Mouse (Mus musculus) liver, embryonic 15.5 days (tissue): ENCODE data around the gene Plpp1. TPM values are rescaled to one million over a fixed set of nuclear protein-coding genes. Genes with fewer than 3 reads are reported as not detected.

Source experiments
- ATAC-seq: fragments of 200-750 bp; cut with Nextera tagmentation; 2 replicates; pipeline ENCODE4 v1.8.0; 2017; ENCODE audit warnings: moderate number of reproducible peaks, mild to moderate bottlenecking, moderate library complexity; ENCODE audit not compliant: insufficient read depth
- H3K27ac ChIP-seq: fragments of 300-500 bp; sonication (generic); replicated peaks from 2 replicates; pipeline ENCODE4 v1.5.1; 2015; ENCODE audit warnings: mild to moderate bottlenecking, inconsistent platforms
- H3K27me3 ChIP-seq: fragments of 300-500 bp; sonication (generic); 2 replicates; pipeline ENCODE4 v1.6.1; 2015; ENCODE audit warnings: mild to moderate bottlenecking, inconsistent platforms
- H3K36me3 ChIP-seq: fragments of 300-500 bp; sonication (generic); replicated peaks from 2 replicates; pipeline ENCODE4 v1.6.1; 2015; ENCODE audit warnings: moderate library complexity, mild to moderate bottlenecking, inconsistent platforms
- H3K4me1 ChIP-seq: fragments of 300-500 bp; sonication (generic); replicated peaks from 2 replicates; pipeline ENCODE4 v1.6.1; 2015; ENCODE audit warnings: inconsistent platforms
- H3K4me2 ChIP-seq: fragments of 300-500 bp; sonication (generic); 2 replicates; pipeline ENCODE4 v1.6.1; 2015; ENCODE audit warnings: moderate library complexity, mild to moderate bottlenecking, inconsistent platforms
- H3K4me3 ChIP-seq: fragments of 300-500 bp; sonication (generic); replicated peaks from 2 replicates; pipeline ENCODE4 v1.5.1; 2015; ENCODE audit warnings: mild to moderate bottlenecking, inconsistent platforms
- H3K9ac ChIP-seq: fragments of 300-500 bp; sonication (generic); 2 replicates; pipeline ENCODE4 v1.6.1; 2015; ENCODE audit warnings: moderate library complexity, mild to moderate bottlenecking, inconsistent platforms
- H3K9me3 ChIP-seq: fragments of 300-500 bp; sonication (generic); replicated peaks from 2 replicates; pipeline ENCODE4 v1.6.1; 2016; ENCODE audit warnings: inconsistent platforms
- WGBS: fragments of 180-500 bp; shearing (Covaris S2); methylation state at CpG from one replicate; pipeline ENCODE4 v1.1.7; 2015; ENCODE audit warnings: mixed read lengths; ENCODE audit not compliant: insufficient replicate concordance; 5-methylcytosine and 5-hydroxymethylcytosine counted together
- polyA plus RNA-seq: library from polyadenylated mRNA; unstranded; fragments of >200 nt; fragmentation: Nextera tagmentation; extraction: Ambion mirVana; gene quantifications from 2 replicates; pipeline ENCODE4 v1.2.1, GENCODE M21; 2015

Plpp1 gene
- polyA plus RNA-seq, 1 experiment from 2014 or later: 42.1 TPM

GRCm38 (mm10) chr13:112773991-112774675, 26.5 kb upstream of the Plpp1 start:
- no peak for ATAC-seq
- Histone ChIP-seq H3K9ac (no peak overlapping the region), H3K4me1 (peaks cover 7% of the 10 kb centered on the region; the same call in 1 of the 2 replicates), H3K36me3 (no peaks in the 10 kb centered on the region), H3K4me3 (no peak overlapping the region), H3K27me3 (peaks cover 28% of the 10 kb centered on the region), H3K27ac (no peak overlapping the region), H3K9me3 (no peaks in the 10 kb centered on the region), H3K4me2 (no peak overlapping the region)
- 83% methylated on average over 3 of the region's 3 CpGs for WGBS

GRCm38 (mm10) chr13:112775856-112776255, 24.7 kb upstream of the Plpp1 start:
- WGBS: 76% methylated on average over 10 of the region's 10 CpGs

GRCm38 (mm10) chr13:112778407-112778806, 22.2 kb upstream of the Plpp1 start:
- no peak for ATAC-seq
- H3K4me3 ChIP-seq: no peak overlapping the region
- H3K9me3 ChIP-seq: no peaks in the 10 kb centered on the region
- H3K9ac ChIP-seq: no peak overlapping the region
- H3K27me3 ChIP-seq: peaks cover 31% of the 10 kb centered on the region
- no peak overlapping the region for H3K27ac ChIP-seq
- H3K4me2 ChIP-seq: no peak overlapping the region
- 71% methylated on average over 5 of the region's 5 CpGs for WGBS
- H3K36me3 ChIP-seq: no peaks in the 10 kb centered on the region
- no peaks in the 10 kb centered on the region for H3K4me1 ChIP-seq

More at GRCm38 (mm10) chr13:112775856-112776255, 24.7 kb upstream of the Plpp1 start:
- Histone ChIP-seq H3K4me1 (no peaks in the 10 kb centered on the region; the same call in 1 of the 2 replicates), H3K27me3 (peaks cover 32% of the 10 kb centered on the region), H3K9me3 (no peaks in the 10 kb centered on the region), H3K4me3 (no peak overlapping the region), H3K36me3 (no peaks in the 10 kb centered on the region), H3K9ac (no peak overlapping the region), H3K27ac (no peak overlapping the region), H3K4me2 (no peak overlapping the region)
- no peak for ATAC-seq

GRCm38 (mm10) chr13:112785305-112785704, 15.3 kb upstream of the Plpp1 start:
- Histone ChIP-seq H3K4me2 (no peak overlapping the region), H3K9ac (no peak overlapping the region), H3K9me3 (no peaks in the 10 kb centered on the region), H3K36me3 (no peaks in the 10 kb centered on the region), H3K4me3 (no peak overlapping the region), H3K4me1 (no peaks in the 10 kb centered on the region), H3K27ac (no peak overlapping the region), H3K27me3 (peaks cover 37% of the 10 kb centered on the region)
- 72% methylated on average over 7 of the region's 7 CpGs for WGBS
- ATAC-seq: no peak

GRCm38 (mm10) chr13:112786142-112786541, 14.4 kb upstream of the Plpp1 start:
- Histone ChIP-seq H3K4me2 (no peak overlapping the region), H3K27me3 (peaks cover 36% of the 10 kb centered on the region), H3K9me3 (no peaks in the 10 kb centered on the region), H3K27ac (no peak overlapping the region), H3K36me3 (no peaks in the 10 kb centered on the region), H3K4me3 (no peak overlapping the region), H3K9ac (no peak overlapping the region), H3K4me1 (no peaks in the 10 kb centered on the region)
- no peak for ATAC-seq
- 40% methylated on average over 3 of the region's 3 CpGs for WGBS

- no peaks in the 10 kb centered on the region for H3K4me1 ChIP-seq
- H3K4me3 ChIP-seq: no peak overlapping the region
- H3K27me3 ChIP-seq: peaks cover 31% of the 10 kb centered on the region
- no peak for ATAC-seq
- H3K27ac ChIP-seq: no peak overlapping the region
- no peak overlapping the region for H3K9ac ChIP-seq
- 74% methylated on average over 10 of the region's 10 CpGs for WGBS
- no peaks in the 10 kb centered on the region for H3K36me3 ChIP-seq
- H3K9me3 ChIP-seq: no peaks in the 10 kb centered on the region
- no peak overlapping the region for H3K4me2 ChIP-seq
Observed at GRCm38 (mm10) chr13:112786942-112787533, 13.6 kb upstream of the Plpp1 start.

GRCm38 (mm10) chr13:112790774-112791173, 9.8 kb upstream of the Plpp1 start:
- ATAC-seq: no peak

GRCm38 (mm10) chr13:112791906-112792305, 8.7 kb upstream of the Plpp1 start:
- no peak overlapping the region for H3K4me3 ChIP-seq
- H3K9me3 ChIP-seq: no peaks in the 10 kb centered on the region
- H3K27ac ChIP-seq: no peak overlapping the region
- no peak overlapping the region for H3K9ac ChIP-seq
- H3K4me1 ChIP-seq: 0 out of 2 replicates have a peak, but pooled peaks cover 5% of the 10 kb centered on the region
- WGBS: 68% methylated on average over 5 of the region's 5 CpGs
- peaks cover 49% of the 10 kb centered on the region for H3K27me3 ChIP-seq
- ATAC-seq: no peak
- H3K36me3 ChIP-seq: no peaks in the 10 kb centered on the region
- no peak overlapping the region for H3K4me2 ChIP-seq

More at GRCm38 (mm10) chr13:112790774-112791173, 9.8 kb upstream of the Plpp1 start:
- no peaks in the 10 kb centered on the region for H3K9me3 ChIP-seq
- H3K4me3 ChIP-seq: no peak overlapping the region
- H3K27me3 ChIP-seq: peaks cover 43% of the 10 kb centered on the region
- no peaks in the 10 kb centered on the region for H3K36me3 ChIP-seq
- 0 out of 2 replicates have a peak, but pooled peaks cover 5% of the 10 kb centered on the region for H3K4me1 ChIP-seq
- H3K4me2 ChIP-seq: no peak overlapping the region
- WGBS: 60% methylated on average over 5 of the region's 5 CpGs
- no peak overlapping the region for H3K27ac ChIP-seq
- no peak overlapping the region for H3K9ac ChIP-seq

- Histone ChIP-seq H3K36me3 (no peaks in the 10 kb centered on the region), H3K4me2 (no peak overlapping the region), H3K9me3 (no peaks in the 10 kb centered on the region), H3K9ac (no peak overlapping the region), H3K27ac (no peak overlapping the region), H3K4me1 (peaks cover 21% of the 10 kb centered on the region), H3K4me3 (no peak overlapping the region), H3K27me3 (peaks cover 55% of the 10 kb centered on the region)
- ATAC-seq: no peak
- 76% methylated on average over 9 of the region's 9 CpGs for WGBS
Observed at GRCm38 (mm10) chr13:112798243-112798952, 2.2 kb upstream of the Plpp1 start.

GRCm38 (mm10) chr13:112798953-112799305, 1.7 kb upstream of the Plpp1 start:
- Histone ChIP-seq H3K36me3 (no peaks in the 10 kb centered on the region), H3K9me3 (no peaks in the 10 kb centered on the region), H3K9ac (no peak overlapping the region), H3K4me2 (no peak overlapping the region), H3K4me1 (peaks cover 26% of the 10 kb centered on the region), H3K27me3 (peaks cover 55% of the 10 kb centered on the region), H3K4me3 (no peak overlapping the region), H3K27ac (no peak overlapping the region)
- no peak for ATAC-seq
- WGBS: 65% methylated on average over 9 of the region's 9 CpGs

- H3K9ac ChIP-seq: no peak overlapping the region
- H3K4me1 ChIP-seq: peaks cover 30% of the 10 kb centered on the region
- 0 out of 2 replicates have a peak overlapping the region, but pooled peaks have one; percentile 90 for H3K4me2 ChIP-seq
- H3K36me3 ChIP-seq: no peaks in the 10 kb centered on the region
- no peak overlapping the region for H3K27ac ChIP-seq
- no peak for ATAC-seq
- H3K9me3 ChIP-seq: no peaks in the 10 kb centered on the region
- 30% methylated on average over 8 of the region's 8 CpGs for WGBS
- H3K4me3 ChIP-seq: no peak overlapping the region
- peaks cover 50% of the 10 kb centered on the region for H3K27me3 ChIP-seq
Observed at GRCm38 (mm10) chr13:112799721-112800241, 811 bp upstream of the Plpp1 start.
